ENCODE assay signal across 8 mouse cellular contexts in the genomic region with DNA sequence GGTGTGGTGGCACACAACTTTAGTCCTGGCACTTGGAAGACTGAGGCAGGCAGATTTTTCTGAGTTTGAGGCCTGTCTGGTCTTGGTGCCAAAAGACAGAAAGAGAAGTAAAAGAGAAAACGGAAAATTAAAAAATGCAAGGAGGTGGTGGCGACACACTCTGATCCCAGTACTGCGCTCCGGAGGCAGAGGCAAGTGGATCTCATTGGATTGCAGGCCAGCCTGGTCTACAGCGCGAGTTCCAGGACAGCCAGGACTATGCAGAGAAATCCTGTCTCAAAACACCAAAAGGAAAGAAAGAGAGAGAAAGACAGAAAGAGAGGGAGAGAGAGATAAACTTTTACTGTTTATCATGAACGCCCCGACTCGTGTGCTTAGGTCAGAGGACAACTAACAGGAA. TPM values are rescaled to one million over a fixed set of nuclear protein-coding genes. Genes with fewer than 3 reads are reported as not detected.
A peak's percentile ranks its signal among the peaks of the same experiment; 100 is the strongest.
DNase-seq lines count a peak whose midpoint lies in the region; ATAC-seq and TF ChIP-seq lines count a peak whose summit lies in the region.

No protein-coding gene starts in this region.

- 43% methylated on average over 9 of the region's 9 CpGs for WGBS in heart, embryonic 12.5 days
- WGBS in heart, embryonic 16.5 days, result 37% methylated on average over 9 of the region's 9 CpGs
- WGBS in macrophage (ENCODE audit: missing documents), result 20% methylated on average over 9 of the region's 9 CpGs

- H3K36me3 ChIP-seq in heart, embryonic 12.5 days, result peaks cover 28% of the 10 kb centered on the region
- H3K36me3 ChIP-seq in ES-E14 (ENCODE audit: control insufficient read depth, insufficient read depth, low read length, poor library complexity, severe bottlenecking) (peaks cover 25% of the 10 kb centered on the region), macrophage (ENCODE audit: inconsistent target) (peaks cover 18% of the 10 kb centered on the region)
- H3K36me3 ChIP-seq in heart, embryonic 16.5 days (ENCODE audit: control insufficient read depth, insufficient read depth), result peaks cover 25% of the 10 kb centered on the region

- peak overlapping the region; percentile 93 for H3K9ac ChIP-seq in heart, embryonic 12.5 days
- peak overlapping the region; percentile 77 for H3K9ac ChIP-seq in ES-E14 (ENCODE audit: insufficient read depth, low read depth, low read length, poor library complexity, severe bottlenecking)
- H3K9ac ChIP-seq in heart, embryonic 16.5 days (ENCODE audit: low read length), result peak overlapping the region; percentile 95

- in situ Hi-C loops in ES-E14 (cut with MboI; ENCODE audit: low sequenced_read_pairs in 2 of 2, unreplicated experiment in 2 of 2), result loop anchor here in 1 of 2 experiments (25.0 kb wide), 1 partner anchor 216 kb away; a partner anchor contains a TSS

- peak overlapping the region; percentile 92 for H3K4me2 ChIP-seq in heart, embryonic 12.5 days
- peak overlapping the region; percentile 63 for H3K4me2 ChIP-seq in heart, embryonic 16.5 days (ENCODE audit: low read depth, low read length)

- H3K27me3 ChIP-seq in heart, embryonic 12.5 days (replicated peaks), result no peaks in the 10 kb centered on the region
- H3K27me3 ChIP-seq in heart, embryonic 16.5 days (ENCODE audit: control insufficient read depth, insufficient read depth, low read length), result no peaks in the 10 kb centered on the region

- H3K79me2 ChIP-seq in macrophage (ENCODE audit: inconsistent target), result peaks cover 28% of the 10 kb centered on the region

- H3K4me3 ChIP-seq in heart, embryonic 12.5 days, result peak overlapping the region; percentile 84
- peak overlapping the region; percentile 44 to 91 for H3K4me3 ChIP-seq in ES-E14 (ENCODE audit: insufficient read depth in 1 of 2, low read depth in 1 of 2, low read length in 2 of 2, poor library complexity in 1 of 2, severe bottlenecking in 1 of 2)
- peak overlapping the region; percentile 87 for H3K4me3 ChIP-seq in heart, embryonic 16.5 days (ENCODE audit: low read length)
- H3K4me3 ChIP-seq in macrophage (ENCODE audit: inconsistent target), result peak overlapping the region; percentile 55

- ATAC-seq in heart, embryonic 12.5 days (ENCODE audit: insufficient number of reproducible peaks, low FRiP score), result peak; percentile 15
- no peak for ATAC-seq in heart, embryonic 16.5 days (replicated peaks; ENCODE audit: extremely low read depth, insufficient read depth, low FRiP score)

- peak overlapping the region; percentile 76 for H3K27ac ChIP-seq in heart, embryonic 12.5 days (ENCODE audit: poor library complexity, severe bottlenecking)
- H3K27ac ChIP-seq in ES-E14 (ENCODE audit: insufficient read depth, low read depth, low read length, poor library complexity, severe bottlenecking), result peak overlapping the region; percentile 88
- peak overlapping the region; percentile 77 for H3K27ac ChIP-seq in heart, embryonic 16.5 days (ENCODE audit: low read length)
- H3K27ac ChIP-seq in macrophage, result peak overlapping the region; percentile 69

- H3K4me1 ChIP-seq in heart, embryonic 12.5 days (replicated peaks), result peaks cover 12% of the 10 kb centered on the region
- H3K4me1 ChIP-seq in ES-E14 (ENCODE audit: control insufficient read depth in 2 of 2, insufficient read depth in 2 of 2, low read length in 2 of 2, poor library complexity in 1 of 2), result no peaks in the 10 kb centered on the region; a peak in 2 of 4 replicates
- H3K4me1 ChIP-seq in heart, embryonic 16.5 days (ENCODE audit: control insufficient read depth, insufficient read depth, low read length), result peaks cover 6% of the 10 kb centered on the region

- DNase-seq in heart, adult 18-20 months, result no peak
- DNase-seq in ES-E14 (ENCODE audit: low read depth, low spot score), result no peak
- no peak for DNase-seq in yolk sac, embryonic 10.5 days (ENCODE audit: low spot score)
- DNase-seq in layer of hippocampus, adult 18-20 months (ENCODE audit: low spot score in 2 of 2), result no peak
- DNase-seq in adrenal gland, postnatal 4 days (ENCODE audit: low spot score in 2 of 2), result no peak

- no peaks in the 10 kb centered on the region for H3K9me3 ChIP-seq in heart, embryonic 12.5 days (replicated peaks)
- H3K9me3 ChIP-seq in ES-E14 (ENCODE audit: control insufficient read depth, insufficient read depth, low read depth, low read length), result no peaks in the 10 kb centered on the region
- no peaks in the 10 kb centered on the region for H3K9me3 ChIP-seq in heart, embryonic 16.5 days (replicated peaks; ENCODE audit: control insufficient read depth, low read length)

TF ChIP-seq in ES-E14, 5 proteins besides CTCF, POLR2A, EP300 and RAD21:
- no peak for TF ChIP-seq CHD2 (IDR thresholded peaks at IDR 0.05; ENCODE audit: low read depth, low read length)
- TF ChIP-seq ZC3H11A (IDR thresholded peaks at IDR 0.05; ENCODE audit: borderline replicate concordance, low read depth, low read length), result no peak
- TF ChIP-seq ZNF384 (IDR thresholded peaks at IDR 0.05; ENCODE audit: low read depth, low read length), result no peak
TF ChIP-seq in ES-E14: peak in this region for 0.

RNA-seq across cellular contexts. Expression of a gene that starts 0.5 kb away (rescaled TPM):
- 138 and 142 TPM in 2 replicates for polyA plus RNA-seq in heart, embryonic 12.5 days (2016; fragmentation: Nextera tagmentation; extraction: Ambion mirVana)
- total RNA-seq in heart, adult 18-20 months (2021), result 100 to 1,000 TPM; 125 to 132 TPM
- 207 and 220 TPM in 2 replicates for total RNA-seq in ES-E14 (2012; rRNA removed)
- 130 and 133 TPM in 2 replicates for polyA plus RNA-seq in heart, embryonic 16.5 days (2015; fragmentation: Nextera tagmentation; extraction: Ambion mirVana)
- total RNA-seq in macrophage (2018; cell fraction: chromatin; rRNA removed), result 10 to 100 TPM; 31.9 to 81.1 (median 53.8) TPM
- total RNA-seq in macrophage (2018; cell fraction: cytosol; rRNA removed), result 100 to 1,000 TPM; 126 to 188 (median 166) TPM
- total RNA-seq in macrophage (2018; cell fraction: nucleus; rRNA removed), result 100 to 1,000 TPM in 2 of 26 experiments, 10 to 100 TPM in 24; 48.6 to 112 (median 76.6) TPM
- polyA plus RNA-seq in macrophage (2018), result 160 to 383 TPM (median 167 TPM) in 3 replicates
- total RNA-seq in layer of hippocampus, adult 18-20 months (2021), result 100 to 1,000 TPM; 103 to 109 TPM
- total RNA-seq in adrenal gland, postnatal 4 days (2021), result 100 to 1,000 TPM; 217 to 224 TPM

RNA-seq across cellular contexts. Expression of a gene that starts 9.9 kb away (rescaled TPM):
- 52.7 and 60.6 TPM in 2 replicates for polyA plus RNA-seq in heart, embryonic 12.5 days (2016; fragmentation: Nextera tagmentation; extraction: Ambion mirVana)
- 10 to 100 TPM; 55.9 to 62.8 TPM for total RNA-seq in heart, adult 18-20 months (2021)
- total RNA-seq in ES-E14 (2012; rRNA removed), result 75.3 and 83.4 TPM in 2 replicates
- 62.7 and 64.0 TPM in 2 replicates for polyA plus RNA-seq in heart, embryonic 16.5 days (2015; fragmentation: Nextera tagmentation; extraction: Ambion mirVana)
- 10 to 100 TPM in 5 of 26 experiments, 1 to 10 TPM in 16, not detected in 5; 1.1 to 13.4 (median 6.0) TPM for total RNA-seq in macrophage (2018; cell fraction: chromatin; rRNA removed)
- 10 to 100 TPM; 24.5 to 59.5 (median 44.9) TPM for total RNA-seq in macrophage (2018; cell fraction: cytosol; rRNA removed)
- total RNA-seq in macrophage (2018; cell fraction: nucleus; rRNA removed), result 10 to 100 TPM in 17 of 26 experiments, 1 to 10 TPM in 9; 4.5 to 31.6 (median 11.7) TPM
- polyA plus RNA-seq in macrophage (2018), result 33.7 to 44.5 TPM (median 41.3 TPM) in 3 replicates
- total RNA-seq in layer of hippocampus, adult 18-20 months (2021), result 10 to 100 TPM; 30.2 to 30.4 TPM
- 10 to 100 TPM; 56.6 to 59.1 TPM for total RNA-seq in adrenal gland, postnatal 4 days (2021)

RNA-seq across cellular contexts. Expression of a gene that starts 12.7 kb away (rescaled TPM):
- 61.5 and 66.4 TPM in 2 replicates for polyA plus RNA-seq in heart, embryonic 12.5 days (2016; fragmentation: Nextera tagmentation; extraction: Ambion mirVana)
- 1 to 10 TPM; 1.6 to 3.8 TPM for total RNA-seq in heart, adult 18-20 months (2021)
- 11.0 and 14.3 TPM in 2 replicates for total RNA-seq in ES-E14 (2012; rRNA removed)
- polyA plus RNA-seq in heart, embryonic 16.5 days (2015; fragmentation: Nextera tagmentation; extraction: Ambion mirVana), result 25.2 and 42.5 TPM in 2 replicates
- total RNA-seq in macrophage (2018; cell fraction: chromatin; rRNA removed), result 10 to 100 TPM in 1 of 26 experiments, 1 to 10 TPM in 18, under 1 TPM in 6, not detected in 1; 0.47 to 12.9 (median 2.7) TPM
- total RNA-seq in macrophage (2018; cell fraction: cytosol; rRNA removed), result 1 to 10 TPM; 1.2 to 5.7 (median 2.4) TPM
- 1 to 10 TPM in 16 of 26 experiments, under 1 TPM in 10; 0.47 to 6.0 (median 1.4) TPM for total RNA-seq in macrophage (2018; cell fraction: nucleus; rRNA removed)
- polyA plus RNA-seq in macrophage (2018), result 1.5 to 3.7 TPM (median 2.5 TPM) in 3 replicates
- 1 to 10 TPM; 4.6 to 7.6 TPM for total RNA-seq in layer of hippocampus, adult 18-20 months (2021)
- 10 to 100 TPM; 11.8 to 12.7 TPM for total RNA-seq in adrenal gland, postnatal 4 days (2021)

RNA-seq across cellular contexts. Expression of a gene that starts 12.9 kb away (rescaled TPM):
- not detected in 2 replicates for polyA plus RNA-seq in heart, embryonic 12.5 days (2016; fragmentation: Nextera tagmentation; extraction: Ambion mirVana)
- total RNA-seq in heart, adult 18-20 months (2021), result not detected
- total RNA-seq in ES-E14 (2012; rRNA removed), result not detected in 2 replicates
- polyA plus RNA-seq in heart, embryonic 16.5 days (2015; fragmentation: Nextera tagmentation; extraction: Ambion mirVana), result not detected in 2 replicates
- total RNA-seq in macrophage (2018; cell fraction: chromatin; rRNA removed), result not detected
- not detected for total RNA-seq in macrophage (2018; cell fraction: cytosol; rRNA removed)
- total RNA-seq in macrophage (2018; cell fraction: nucleus; rRNA removed), result not detected
- polyA plus RNA-seq in macrophage (2018), result not detected in 3 replicates
- not detected for total RNA-seq in layer of hippocampus, adult 18-20 months (2021)
- total RNA-seq in adrenal gland, postnatal 4 days (2021), result not detected

RNA-seq across cellular contexts. Expression of a gene that starts 17.8 kb away (rescaled TPM):
- polyA plus RNA-seq in heart, embryonic 12.5 days (2016; fragmentation: Nextera tagmentation; extraction: Ambion mirVana), result 64.2 and 64.5 TPM in 2 replicates
- 10 to 100 TPM; 19.1 to 20.1 TPM for total RNA-seq in heart, adult 18-20 months (2021)
- total RNA-seq in ES-E14 (2012; rRNA removed), result 146 and 214 TPM in 2 replicates
- 39.7 and 54.5 TPM in 2 replicates for polyA plus RNA-seq in heart, embryonic 16.5 days (2015; fragmentation: Nextera tagmentation; extraction: Ambion mirVana)
- total RNA-seq in macrophage (2018; cell fraction: chromatin; rRNA removed), result 10 to 100 TPM in 16 of 26 experiments, 1 to 10 TPM in 10; 3.4 to 31.2 (median 12.0) TPM
- 10 to 100 TPM; 26.5 to 65.8 (median 48.7) TPM for total RNA-seq in macrophage (2018; cell fraction: cytosol; rRNA removed)
- total RNA-seq in macrophage (2018; cell fraction: nucleus; rRNA removed), result 10 to 100 TPM in 19 of 26 experiments, 1 to 10 TPM in 7; 2.6 to 31.2 (median 14.8) TPM
- 48.2 to 79.8 TPM (median 50.8 TPM) in 3 replicates for polyA plus RNA-seq in macrophage (2018)
- 10 to 100 TPM; 24.2 to 30.3 TPM for total RNA-seq in layer of hippocampus, adult 18-20 months (2021)
- 10 to 100 TPM; 36.7 to 37.7 TPM for total RNA-seq in adrenal gland, postnatal 4 days (2021)
